Mouse (Mus musculus) CH12.LX (cell line): Measurements from ENCODE around the gene Muc3. TPM values are rescaled to one million over a fixed set of nuclear protein-coding genes. Genes with fewer than 3 reads are reported as not detected.
A peak's percentile ranks its signal among the peaks of the same experiment; 100 is the strongest.

ENCODE experiments used
- DNase-seq: peaks from one replicate; pipeline ENCODE4 v3.0.0-alpha.2; 2013; ENCODE audit errors: extremely low read depth
- H3K27ac ChIP-seq: 2 replicates; pipeline ENCODE4 v1.5.1; 2012; ENCODE audit warnings: low read depth, mild to moderate bottlenecking, control low read depth, moderate library complexity; ENCODE audit not compliant: insufficient read depth
- H3K27me3 ChIP-seq: replicated peaks from 2 replicates; pipeline ENCODE3; 2012; ENCODE audit warnings: inconsistent platforms
- H3K36me3 ChIP-seq, 2 experiments: replicated peaks in 1 of 2; 2 replicates each; pipeline versions ENCODE3 to v1.6.1; 2012; ENCODE audit warnings: inconsistent platforms in 1 of 2, low read length in 1 of 2, mild to moderate bottlenecking in 1 of 2, mixed read lengths in 1 of 2, moderate library complexity in 1 of 2; ENCODE audit not compliant: control insufficient read depth in 1 of 2, insufficient read depth in 1 of 2
- H3K4me1 ChIP-seq, 2 experiments: 2 replicates each; pipeline ENCODE4 v1.6.1; 2012; ENCODE audit warnings: inconsistent platforms in 1 of 2, moderate library complexity in 1 of 2; ENCODE audit not compliant: insufficient read depth in 2 of 2, control insufficient read depth in 1 of 2
- H3K4me2 ChIP-seq: 2 replicates; pipeline ENCODE4 v1.6.1; 2012; ENCODE audit warnings: low read depth, mild to moderate bottlenecking, control low read depth; ENCODE audit not compliant: poor library complexity, insufficient read depth, severe bottlenecking
- H3K4me3 ChIP-seq, 3 experiments: fragments of 150-350 bp in 1 of 3; sonication (generic) in 1 of 3; replicated peaks in 1 of 3; 2 replicates each; pipeline versions ENCODE3 to v1.5.1; 2011 to 2012; ENCODE audit warnings: low read depth in 2 of 3, low read length in 2 of 3, mild to moderate bottlenecking in 2 of 3, moderate library complexity in 2 of 3, control low read depth in 1 of 3, improper control_type of control experiment in 1 of 3, inconsistent platforms in 1 of 3, mixed read lengths in 1 of 3; ENCODE audit not compliant: poor library complexity in 1 of 3
- H3K79me2 ChIP-seq: replicated peaks from 2 replicates; pipeline ENCODE4 v1.6.1; 2012; ENCODE audit warnings: mild to moderate bottlenecking, moderate library complexity; ENCODE audit not compliant: control insufficient read depth, poor library complexity, insufficient read depth, severe bottlenecking; ENCODE audit errors: extremely low read depth
- H3K9ac ChIP-seq: 2 replicates; pipeline ENCODE4 v1.6.1; 2012; ENCODE audit warnings: low read depth, mild to moderate bottlenecking, control low read depth, moderate library complexity; ENCODE audit not compliant: insufficient read depth
- H3K9me3 ChIP-seq: replicated peaks from 2 replicates; pipeline ENCODE3; 2012; ENCODE audit warnings: low read length, inconsistent platforms, mixed read lengths
- BHLHE40 ChIP-seq: IDR thresholded peaks from 2 replicates; pipeline ENCODE4 v1.6.1; 2011; ENCODE audit warnings: mild to moderate bottlenecking, low read depth, low read length, improper control_type of control experiment
- GABPA ChIP-seq: IDR thresholded peaks from 2 replicates; pipeline ENCODE4 v1.6.1; 2012; ENCODE audit warnings: low read depth, low read length, improper control_type of control experiment, inconsistent platforms; ENCODE audit not compliant: insufficient replicate concordance
- IRF4 ChIP-seq: IDR thresholded peaks from 2 replicates; pipeline ENCODE4 v1.6.1; 2014; ENCODE audit warnings: low read depth, mild to moderate bottlenecking, inconsistent platforms, low read length, improper control_type of control experiment
- JUN ChIP-seq: IDR thresholded peaks from 2 replicates; pipeline ENCODE4 v1.6.1; 2011; ENCODE audit warnings: low read depth, mild to moderate bottlenecking, low read length, improper control_type of control experiment, moderate library complexity; ENCODE audit not compliant: insufficient read depth
- MEF2A ChIP-seq: IDR thresholded peaks from 2 replicates; pipeline ENCODE4 v1.6.1; 2014; ENCODE audit warnings: low read depth, mild to moderate bottlenecking, inconsistent platforms, low read length, improper control_type of control experiment, borderline replicate concordance
- NELFE ChIP-seq: IDR thresholded peaks from 2 replicates; pipeline ENCODE4 v1.6.1; 2011; ENCODE audit warnings: low read depth, low read length, improper control_type of control experiment
- POLR2A ChIP-seq: IDR thresholded peaks from 2 replicates; pipeline ENCODE4 v1.6.1; 2011; ENCODE audit warnings: low read depth, mild to moderate bottlenecking, improper control_type of control experiment, low read length
- POLR2AphosphoS2 ChIP-seq: IDR thresholded peaks from 2 replicates; pipeline ENCODE4 v1.6.1; 2011; ENCODE audit warnings: low read depth, low read length, improper control_type of control experiment
- TBP ChIP-seq: conservative IDR thresholded peaks from 2 replicates; pipeline ENCODE4 v1.6.1; 2011; ENCODE audit warnings: low read depth, low read length, improper control_type of control experiment
- TCF12 ChIP-seq: IDR thresholded peaks from 2 replicates; pipeline ENCODE4 v1.6.1; 2014; ENCODE audit warnings: low read depth, mild to moderate bottlenecking, inconsistent platforms, low read length, improper control_type of control experiment
- USF2 ChIP-seq: conservative IDR thresholded peaks from 2 replicates; pipeline ENCODE4 v1.6.1; 2011; ENCODE audit warnings: low read depth, low read length, improper control_type of control experiment
- ZC3H11A ChIP-seq: IDR thresholded peaks from 2 replicates; pipeline ENCODE4 v1.6.1; 2012; ENCODE audit warnings: low read depth, mild to moderate bottlenecking, inconsistent platforms, low read length, improper control_type of control experiment
- ZKSCAN1 ChIP-seq: IDR thresholded peaks from 2 replicates; pipeline ENCODE4 v1.6.1; 2012; ENCODE audit warnings: low read depth, inconsistent platforms, low read length, improper control_type of control experiment, borderline replicate concordance
- dilution Hi-C: fragments of 300-500 bp; cut with MboI; formaldehyde crosslinking; loops from 2 replicates; pipeline ENCODE4 v1.14.3; 2020; ENCODE audit warnings: low sequenced_read_pairs; ENCODE audit not compliant: extremely low pct_unique_long_range_greater_than_20kb, extremely low pct_ligation_motif_present
- in situ Hi-C: fragments of 300-500 bp; cut with MboI; formaldehyde crosslinking; loops from 3 replicates; pipeline ENCODE4 v1.14.3; 2019; ENCODE audit warnings: low sequenced_read_pairs, low pct_ligation_motif_present, low pct_unique_long_range_greater_than_20kb, mixed read lengths
- polyA plus RNA-seq: library from polyadenylated mRNA; unstranded; fragments of >175 nt; gene quantifications from 2 replicates; pipeline ENCODE4 v1.2.1, GENCODE M21; 2012; ENCODE audit warnings: low read depth; ENCODE audit not compliant: insufficient read length
- total RNA-seq, 2 experiments: library from RNA; depleted of rRNA; stranded (reverse); fragments of 300-350 nt in 1 of 2; fragments of >200 nt in 1 of 2; gene quantifications; 2 replicates each; pipeline ENCODE4 v1.2.3; 2012 to 2014

Gene Muc3
- total and polyA plus RNA-seq, 3 experiments, result 0.13 TPM; not detected in 2

DNA sequence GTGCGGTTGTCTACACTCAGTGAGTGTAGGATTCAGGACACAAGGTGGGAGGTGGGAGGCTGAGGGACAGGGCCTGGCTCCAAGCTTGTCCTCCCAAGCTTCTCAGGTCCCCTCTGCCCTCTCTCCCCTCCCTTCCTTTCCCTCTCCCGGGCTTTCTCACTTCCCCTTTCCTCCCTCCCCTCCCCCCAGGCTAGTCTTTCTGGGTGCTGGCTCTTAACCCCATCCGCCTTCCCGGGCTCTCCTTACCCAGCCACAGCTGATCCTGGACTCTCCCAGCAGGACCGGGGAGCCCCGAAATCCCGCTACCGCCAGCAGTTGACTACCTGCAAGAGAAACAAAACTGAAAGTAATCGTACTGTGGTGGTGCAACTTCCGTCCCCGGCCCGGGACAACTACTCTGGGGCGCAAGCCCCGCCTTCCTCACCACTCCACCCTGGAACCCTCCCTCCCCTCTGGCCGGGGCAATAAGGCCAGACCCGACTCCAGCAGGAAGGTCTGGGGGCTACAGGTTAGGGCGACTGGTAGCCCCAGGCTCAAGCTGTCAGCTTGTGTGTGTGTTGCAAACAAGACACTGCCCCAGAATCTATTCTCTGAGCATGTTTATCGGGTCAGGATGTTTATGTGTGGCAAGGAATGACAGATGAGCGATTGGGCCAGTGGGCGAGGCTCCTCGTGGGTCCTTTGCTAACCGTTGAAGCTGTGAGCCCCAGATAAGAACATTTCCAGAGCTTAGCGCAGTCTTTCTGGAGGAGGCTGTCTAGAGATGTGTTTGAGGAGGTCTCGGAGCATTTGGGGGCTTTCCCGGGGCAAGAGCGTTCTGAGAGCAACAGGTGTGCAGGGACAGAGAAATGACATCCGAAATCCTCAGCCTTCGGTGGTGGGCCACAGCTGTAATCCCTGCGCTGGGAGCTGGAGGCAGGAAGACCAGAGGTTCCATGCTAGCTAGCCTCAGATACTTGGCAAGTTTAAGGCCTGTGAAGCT, 33.0 kb downstream of the Muc3 start, which contains the start of gene Trim56 (continued):
- TF ChIP-seq NELFE, result peak; percentile 70
- TF ChIP-seq POLR2AphosphoS2, result 0 out of 2 replicates have a peak, but pooled peaks have one; percentile 60
- peak; percentile 68 for TF ChIP-seq POLR2A
- TF ChIP-seq, all 38 proteins: peak for 23

DNA sequence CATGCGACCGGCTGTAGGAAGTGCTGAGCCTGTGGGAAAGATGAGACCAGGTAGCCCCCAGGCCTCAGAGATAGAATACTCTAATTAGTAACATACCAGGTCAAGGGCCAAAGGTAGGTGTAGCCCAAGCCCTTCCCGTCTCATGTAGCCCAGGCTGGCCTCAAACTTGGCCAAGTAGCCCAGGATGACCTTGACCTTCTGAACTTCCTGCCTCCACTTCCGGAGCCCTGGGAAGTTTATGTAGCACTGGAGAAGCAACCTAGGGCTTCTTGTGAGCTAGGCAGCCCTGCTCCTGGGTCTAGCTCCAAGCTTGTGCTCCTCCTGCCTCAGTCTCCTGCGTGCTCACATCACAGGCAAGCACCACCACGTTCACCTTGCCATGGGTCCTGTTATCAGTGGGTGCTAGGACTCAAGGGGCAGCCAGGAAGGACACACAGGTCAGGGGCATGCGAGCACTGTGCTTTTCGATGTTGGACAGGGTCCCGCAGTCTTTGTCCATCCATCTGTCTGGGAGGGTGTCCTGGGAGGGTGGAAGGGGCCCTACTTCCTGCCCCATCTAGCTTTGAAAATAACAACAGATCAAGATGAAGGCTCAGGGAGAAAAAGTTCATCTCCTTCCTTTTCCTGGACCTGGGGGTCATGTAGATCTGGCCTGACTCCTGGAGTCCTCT, 34.1 kb downstream of the Muc3 start:
- in situ Hi-C loops (loop anchor here (10.0 kb wide), 3 partner anchors 50 to 190 kb away; partner anchors contain the start of gene Vgf), dilution Hi-C loops (no loop called here)
- peaks cover 7% of the 10 kb centered on the region for H3K79me2 ChIP-seq
- peaks cover 5 to 26% of the 10 kb centered on the region in 2 experiments for H3K4me1 ChIP-seq
- peaks cover 36 to 49% of the 10 kb centered on the region in 2 experiments for H3K36me3 ChIP-seq
- peaks cover 37% of the 10 kb centered on the region for H3K9me3 ChIP-seq
- TF ChIP-seq TCF12 (no peak), USF2 (no peak), POLR2A (no peak), ZKSCAN1 (no peak), IRF4 (no peak), BHLHE40 (no peak), JUN (no peak), ZC3H11A (no peak), TBP (no peak), MEF2A (no peak), GABPA (no peak)
- no peak for DNase-seq
- peak overlapping the region; percentile 62 to 83 (median 72) for H3K4me3 ChIP-seq
- H3K27ac ChIP-seq, result peak overlapping the region; percentile 75
- H3K4me2 ChIP-seq, result peak overlapping the region; percentile 85
- no peaks in the 10 kb centered on the region for H3K27me3 ChIP-seq
- H3K9ac ChIP-seq, result peak overlapping the region; percentile 91
